Mouse (Mus musculus) embryo, embryonic 9.5 days (tissue): ENCODE results near the gene Aldh1a2.

Source experiments
- DNase-seq: peaks from one replicate; pipeline ENCODE4 v3.0.0-alpha.2; 2017; ENCODE audit errors: extremely low spot score

Aldh1a2 gene

GRCm38 (mm10) chr9:71289810-71290209, 74.2 kb downstream of the Aldh1a2 start:
- DNase-seq, result no peak

- DNase-seq, result no peak
These were observed 75.1 kb downstream of the Aldh1a2 start for GRCm38 (mm10) chr9:71290730-71291129.

GRCm38 (mm10) chr9:71295501-71295900, 79.9 kb downstream of the Aldh1a2 start:
- no peak for DNase-seq

- no peak for DNase-seq
These were observed 88.0 kb downstream of the Aldh1a2 start for GRCm38 (mm10) chr9:71303594-71303993.

GRCm38 (mm10) chr9:71307106-71307789, 91.7 kb downstream of the Aldh1a2 start:
- DNase-seq, result no peak

GRCm38 (mm10) chr9:71315960-71316359, 100.4 kb downstream of the Aldh1a2 start:
- DNase-seq, result no peak

GRCm38 (mm10) chr9:71317096-71317920, 101.7 kb downstream of the Aldh1a2 start:
- no peak for DNase-seq

GRCm38 (mm10) chr9:71317921-71318241, 102.3 kb downstream of the Aldh1a2 start:
- DNase-seq, result no peak

GRCm38 (mm10) chr9:71319776-71320175, 104.2 kb downstream of the Aldh1a2 start:
- no peak for DNase-seq

- peak; percentile 20 for DNase-seq
These were observed 104.9 kb downstream of the Aldh1a2 start for GRCm38 (mm10) chr9:71320246-71321155.

- no peak for DNase-seq
These were observed 105.8 kb downstream of the Aldh1a2 start for GRCm38 (mm10) chr9:71321436-71321835.

GRCm38 (mm10) chr9:71321871-71322270, 106.3 kb downstream of the Aldh1a2 start:
- no peak for DNase-seq

GRCm38 (mm10) chr9:71323303-71323952, 107.8 kb downstream of the Aldh1a2 start:
- no peak for DNase-seq

GRCm38 (mm10) chr9:71324060-71324459, 108.5 kb downstream of the Aldh1a2 start:
- DNase-seq, result no peak

GRCm38 (mm10) chr9:71326261-71326660, 110.7 kb downstream of the Aldh1a2 start:
- no peak for DNase-seq

GRCm38 (mm10) chr9:71331661-71332060, 116.1 kb downstream of the Aldh1a2 start:
- no peak for DNase-seq

- no peak for DNase-seq
These were observed 121.1 kb downstream of the Aldh1a2 start for GRCm38 (mm10) chr9:71336674-71337073.

GRCm38 (mm10) chr9:71337425-71337824, 121.8 kb downstream of the Aldh1a2 start:
- peak; percentile 5 for DNase-seq

- no peak for DNase-seq
These were observed 124.5 kb downstream of the Aldh1a2 start for GRCm38 (mm10) chr9:71340116-71340515.
